Mouse (Mus musculus) gastrocnemius, adult 18-20 months (tissue): ENCODE measurements around the gene Myom1. TPM values are rescaled to one million over a fixed set of nuclear protein-coding genes. Genes with fewer than 3 reads are reported as not detected.
A peak's percentile ranks its signal among the peaks of the same experiment; 100 is the strongest.

Experiments used
- DNase-seq: peaks from one replicate; pipeline ENCODE4 v3.0.0; 2021; ENCODE audit warnings: low spot score
- total RNA-seq, 2 experiments: library from RNA; stranded (reverse); gene quantifications; 2 replicates each; pipeline ENCODE4 v1.2.3; 2021

Myom1 gene
- total RNA-seq, 2 experiments from 2014 or later, result 1,275 to 1,360 TPM

- DNase-seq, result no peak
Measured at GRCm38 (mm10) chr17:71097209-71097597, 94.8 kb downstream of the Myom1 start.

GRCm38 (mm10) chr17:71098606-71099005, 96.2 kb downstream of the Myom1 start:
- no peak for DNase-seq

- no peak for DNase-seq
Measured at GRCm38 (mm10) chr17:71102571-71103551, 100.4 kb downstream of the Myom1 start.

DNA sequence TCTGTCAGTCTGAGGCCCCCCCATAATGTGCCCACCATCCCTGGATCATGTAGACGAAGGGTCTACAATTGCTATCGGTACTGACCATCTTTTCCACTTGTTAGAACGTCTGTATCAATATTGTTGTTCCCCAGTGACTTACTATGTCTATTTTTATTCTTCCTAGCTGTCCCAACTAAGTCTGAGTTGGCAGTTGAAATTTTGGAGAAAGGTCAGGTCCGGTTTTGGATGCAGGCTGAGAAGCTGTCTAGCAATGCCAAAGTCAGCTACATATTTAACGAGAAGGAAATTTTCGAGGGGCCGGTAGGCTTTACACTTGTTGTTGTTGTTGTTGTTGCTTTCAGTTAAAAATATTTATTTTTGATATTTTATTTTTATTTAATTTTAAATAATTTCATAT, 102.9 kb downstream of the Myom1 start:
- DNase-seq, result peak; percentile 52

DNA sequence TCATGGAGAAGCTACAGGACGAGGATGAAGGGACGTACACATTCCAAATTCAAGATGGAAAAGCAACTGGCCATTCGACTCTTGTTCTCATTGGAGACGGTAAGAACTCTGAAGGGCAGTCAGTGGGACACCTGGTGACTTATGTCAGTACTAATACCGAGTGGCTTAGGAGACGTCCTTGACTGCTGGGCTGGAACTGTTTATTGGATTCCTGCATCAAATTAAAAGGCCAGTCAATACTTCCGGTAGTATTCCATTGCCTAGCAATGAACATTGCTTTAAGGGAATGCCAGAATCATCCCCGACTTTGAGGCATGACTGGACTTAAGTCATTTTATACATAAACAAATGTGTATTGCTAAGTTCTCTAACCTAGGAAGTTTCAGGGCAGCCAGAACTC, 103.8 kb downstream of the Myom1 start:
- no peak for DNase-seq

- no peak for DNase-seq
Measured at GRCm38 (mm10) chr17:71110753-71111265, 108.4 kb downstream of the Myom1 start.

- DNase-seq, result no peak
Measured at GRCm38 (mm10) chr17:71112689-71113088, 110.3 kb downstream of the Myom1 start.

DNA sequence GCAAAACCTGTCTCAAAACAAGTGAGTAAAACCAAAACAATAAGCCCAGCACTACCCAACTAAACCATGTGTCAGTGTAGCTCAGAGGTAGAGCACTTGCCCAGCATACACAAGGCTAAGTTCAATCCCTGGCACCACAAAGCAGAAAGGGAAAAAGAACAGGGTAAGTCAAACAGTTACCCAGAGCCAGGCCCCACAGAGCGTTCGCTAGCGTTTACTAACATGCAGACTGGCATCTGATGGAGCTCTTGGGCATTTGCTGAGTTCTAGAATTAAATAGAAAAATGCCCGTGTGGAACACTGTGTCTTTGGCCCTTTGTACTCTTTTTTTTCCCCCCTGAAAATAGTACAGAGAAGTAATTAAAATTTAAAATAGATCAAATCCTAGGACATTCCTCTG, 111.8 kb downstream of the Myom1 start:
- DNase-seq, result no peak

GRCm38 (mm10) chr17:71117956-71118355, 115.5 kb downstream of the Myom1 start:
- no peak for DNase-seq

DNA sequence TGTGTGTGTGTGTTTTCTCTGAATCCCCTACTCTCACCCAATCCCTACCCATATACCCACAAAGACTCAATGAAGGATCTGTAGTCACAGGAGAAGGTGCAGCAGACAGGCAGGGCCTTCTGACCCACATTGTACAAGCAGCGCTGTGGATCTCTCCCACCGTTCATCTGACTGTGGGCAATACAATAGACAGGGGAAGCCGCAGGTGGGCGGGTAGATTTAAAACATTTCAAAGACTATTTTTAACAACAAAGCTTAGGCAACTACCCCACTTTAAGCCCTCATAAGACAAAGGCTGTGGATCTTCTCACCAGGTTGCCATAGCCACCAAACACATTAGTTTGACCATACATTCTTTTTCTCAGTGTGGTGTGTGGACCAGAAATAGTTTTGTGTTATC, 116.2 kb downstream of the Myom1 start:
- DNase-seq, result no peak

DNA sequence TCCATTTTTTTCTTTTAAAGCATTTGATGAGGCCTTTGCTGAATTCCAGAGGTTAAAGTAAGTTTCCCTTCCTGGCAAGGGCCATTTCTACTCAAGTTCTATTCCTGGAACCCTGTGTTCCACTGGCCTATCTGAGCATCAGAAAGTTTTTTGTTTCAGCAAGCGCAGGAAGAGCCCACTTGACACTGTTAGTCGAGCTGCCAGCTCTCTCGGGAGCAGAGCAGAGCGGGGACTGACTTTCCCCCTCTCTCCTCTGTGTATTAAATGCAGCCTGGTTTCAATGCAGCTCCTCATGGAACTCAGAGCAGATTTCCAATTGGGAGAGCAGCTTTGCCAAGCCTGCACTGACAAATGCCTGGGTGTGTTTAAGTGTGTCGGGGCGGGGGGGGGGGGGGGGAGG, 118.2 kb downstream of the Myom1 start:
- no peak for DNase-seq

- no peak for DNase-seq
Measured at GRCm38 (mm10) chr17:71124061-71124670, 121.7 kb downstream of the Myom1 start.

- DNase-seq, result no peak
Measured at GRCm38 (mm10) chr17:71124674-71125073, 122.2 kb downstream of the Myom1 start.

- DNase-seq, result no peak
Measured at GRCm38 (mm10) chr17:71125519-71125918, 123.1 kb downstream of the Myom1 start.

- no peak for DNase-seq
Measured at GRCm38 (mm10) chr17:71126001-71126400, 123.6 kb downstream of the Myom1 start.

GRCm38 (mm10) chr17:71127464-71128110, 125.2 kb downstream of the Myom1 start:
- peak; percentile 41 for DNase-seq

DNA sequence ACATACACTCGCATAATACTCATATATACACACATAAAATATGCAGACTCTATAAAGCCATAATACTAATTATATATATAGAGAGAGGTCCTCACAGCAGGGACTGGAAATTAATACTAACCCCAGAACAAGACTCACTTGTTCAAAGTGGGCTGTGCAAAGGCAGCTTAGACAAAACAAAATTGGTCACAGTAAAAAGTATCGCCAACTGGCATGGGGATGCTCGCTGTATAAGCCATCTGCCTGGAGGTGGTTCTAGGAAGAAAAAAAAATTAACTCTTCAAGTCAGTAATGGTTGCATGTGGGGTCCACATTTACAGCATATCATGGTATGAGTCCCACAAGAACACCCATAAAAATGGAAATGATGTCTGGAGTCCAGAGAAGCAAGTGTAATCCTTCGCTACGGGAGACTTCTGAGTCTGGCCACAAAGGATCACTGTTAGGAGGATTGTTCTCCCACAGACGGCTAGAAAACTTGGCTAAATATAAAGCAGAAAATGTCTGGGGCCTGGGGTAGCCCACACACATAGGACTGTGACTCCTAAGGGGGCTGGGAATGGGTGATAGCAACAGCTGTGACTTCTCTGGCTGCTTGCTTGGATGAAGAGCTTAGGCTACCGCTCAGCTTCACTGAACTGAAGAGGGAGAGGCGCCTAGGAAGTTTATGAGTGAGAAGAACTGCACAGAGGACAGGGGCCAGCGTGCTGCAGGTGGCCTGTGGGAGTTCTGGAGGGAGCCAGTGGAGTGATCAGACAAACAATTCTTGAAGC, 127.2 kb downstream of the Myom1 start:
- DNase-seq, result no peak

- no peak for DNase-seq
Measured at GRCm38 (mm10) chr17:71132221-71132620, 129.8 kb downstream of the Myom1 start.

DNA sequence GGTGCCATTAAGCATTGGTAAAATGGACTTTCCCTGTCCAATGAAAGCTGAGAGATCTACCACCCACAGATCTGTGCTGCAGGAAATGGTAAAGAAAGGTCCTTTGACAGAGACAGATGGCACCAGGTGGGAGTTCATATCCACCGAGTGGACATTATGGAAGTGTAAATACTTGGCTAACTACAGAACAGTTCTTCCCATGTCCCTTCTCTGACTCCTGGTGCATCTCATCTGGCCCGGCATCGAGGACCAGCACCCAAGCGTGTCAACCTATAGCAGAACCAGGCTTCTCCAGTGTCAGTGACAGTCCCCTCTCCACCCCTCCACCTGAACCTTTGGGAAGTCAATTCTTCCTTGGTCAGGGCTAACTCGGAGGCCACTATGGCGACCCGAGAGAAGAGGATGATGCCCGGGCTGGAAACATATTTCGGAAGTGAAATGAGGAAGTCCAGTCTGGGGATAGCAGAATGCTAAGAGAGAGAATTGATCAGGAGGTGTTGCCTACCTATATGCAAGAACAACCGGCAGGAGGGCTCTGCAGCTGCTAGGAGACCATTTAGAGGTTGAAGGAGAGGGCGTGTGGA, 130.5 kb downstream of the Myom1 start:
- no peak for DNase-seq

- DNase-seq, result no peak
Measured at GRCm38 (mm10) chr17:71134441-71134955, 132.1 kb downstream of the Myom1 start.

DNA sequence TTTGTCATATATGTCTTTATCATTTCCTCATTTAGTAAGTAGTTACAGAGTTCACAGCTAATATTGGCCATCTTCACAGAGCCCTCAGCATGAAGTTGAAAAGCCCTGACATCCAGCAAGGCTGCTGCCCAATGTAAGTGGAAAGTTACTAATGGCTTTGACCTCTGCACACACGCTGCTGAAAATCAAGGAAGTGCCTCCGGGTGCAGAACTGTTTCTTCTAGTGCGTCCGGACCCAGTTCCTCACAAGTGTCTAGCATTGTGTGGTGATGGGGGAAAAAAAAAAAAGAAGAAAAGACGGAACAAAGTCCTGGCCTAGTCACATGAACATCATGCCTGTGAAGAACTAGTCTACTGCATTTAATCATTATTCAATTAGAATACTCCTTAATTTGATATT, 132.7 kb downstream of the Myom1 start:
- no peak for DNase-seq
